Mouse (Mus musculus) thymus, adult 2 months (tissue): Measurements from ENCODE around the gene Mob1b.

ENCODE experiments used
- CTCF ChIP-seq: fragments of 200-500 bp; IDR thresholded peaks from 2 replicates; pipeline ENCODE4 v1.5.1; 2012; ENCODE audit warnings: mild to moderate bottlenecking, control low read depth, low read length, moderate library complexity, borderline replicate concordance; ENCODE audit not compliant: control insufficient read depth, poor library complexity, insufficient read depth; ENCODE audit errors: extremely low read depth
- POLR2A ChIP-seq: fragments of 200-500 bp; IDR thresholded peaks from 2 replicates; pipeline ENCODE4 v1.6.1; 2012; ENCODE audit warnings: mild to moderate bottlenecking, low read length, control low read depth, moderate library complexity; ENCODE audit not compliant: control insufficient read depth, poor library complexity, insufficient read depth; ENCODE audit errors: extremely low read depth

GRCm38 (mm10) chr5:88699251-88699913 is 21.3 kb upstream of the Mob1b start:
- no peak for TF ChIP-seq POLR2A
- no peak for TF ChIP-seq CTCF
